Mouse (Mus musculus) ES-Bruce4 (cell line): ENCODE measurements at regions not wholly inside any gene's neighbourhood (a gene's known extent, or its start where the extent isn't known, plus 50 kb on each side); places are given as distances from the start of the nearest gene placed in this dataset.

Experiments used
- H3K27ac ChIP-seq: 2 replicates; pipeline ENCODE4 v1.5.1; 2012; ENCODE audit warnings: low read length, inconsistent platforms; ENCODE audit not compliant: insufficient read depth
- H3K27me3 ChIP-seq: 2 replicates; pipeline ENCODE4 v1.6.1; 2012; ENCODE audit warnings: mild to moderate bottlenecking, low read length, inconsistent platforms; ENCODE audit not compliant: control insufficient read depth, poor library complexity, insufficient read depth, severe bottlenecking
- H3K36me3 ChIP-seq: 2 replicates; pipeline ENCODE4 v1.6.1; 2012; ENCODE audit warnings: inconsistent platforms, mild to moderate bottlenecking, low read length, moderate library complexity; ENCODE audit not compliant: control insufficient read depth, poor library complexity, insufficient read depth, severe bottlenecking
- H3K4me1 ChIP-seq: one replicate; pipeline ENCODE4 v1.8.1; 2011; ENCODE audit warnings: low read length; ENCODE audit not compliant: control insufficient read depth, insufficient read depth
- H3K4me3 ChIP-seq: 2 replicates; pipeline ENCODE4 v1.5.1; 2011; ENCODE audit warnings: low read depth, mild to moderate bottlenecking, low read length
- H3K9ac ChIP-seq: 2 replicates; pipeline ENCODE4 v1.6.1; 2012; ENCODE audit warnings: low read depth, mild to moderate bottlenecking, inconsistent platforms; ENCODE audit not compliant: poor library complexity, severe bottlenecking
- H3K9me3 ChIP-seq: replicated peaks from 2 replicates; pipeline ENCODE4 v1.6.1; 2012; ENCODE audit warnings: mild to moderate bottlenecking, low read length, inconsistent platforms; ENCODE audit not compliant: control insufficient read depth, poor library complexity, insufficient read depth, severe bottlenecking
- CTCF ChIP-seq: IDR thresholded peaks from one replicate; pipeline ENCODE4 v1.8.1; 2011; ENCODE audit warnings: low read depth, low read length
- EP300 ChIP-seq: IDR thresholded peaks from 2 replicates; pipeline ENCODE4 v1.6.1; 2011; ENCODE audit warnings: low read depth, low read length; ENCODE audit not compliant: insufficient read depth
- POLR2A ChIP-seq: IDR thresholded peaks from one replicate; pipeline ENCODE4 v1.8.1; 2011; ENCODE audit warnings: low read length; ENCODE audit not compliant: insufficient read depth

GRCm38 (mm10) chr9:116253546-116253945 lies 78.4 kb upstream of the Tgfbr2 start:
- Histone ChIP-seq H3K9me3 (no peaks in the 10 kb centered on the region), H3K4me1 (peaks cover 2% of the 10 kb centered on the region), H3K27ac (no peak overlapping the region), H3K36me3 (no peaks in the 10 kb centered on the region), H3K9ac (no peak overlapping the region), H3K27me3 (no peaks in the 10 kb centered on the region), H3K4me3 (peak overlapping the region; percentile 7; the same call in 1 of the 2 replicates)
- peak; percentile 59; the same call in 1 of the 2 replicates for TF ChIP-seq EP300
- no peak for TF ChIP-seq POLR2A
- TF ChIP-seq CTCF: no peak

- H3K27ac ChIP-seq: no peak overlapping the region
- no peaks in the 10 kb centered on the region for H3K9me3 ChIP-seq
- H3K27me3 ChIP-seq: no peaks in the 10 kb centered on the region
- H3K9ac ChIP-seq: no peak overlapping the region
- H3K4me3 ChIP-seq: no peak overlapping the region
- H3K36me3 ChIP-seq: no peaks in the 10 kb centered on the region
- H3K4me1 ChIP-seq: peaks cover 2% of the 10 kb centered on the region
- TF ChIP-seq EP300: no peak
- no peak for TF ChIP-seq CTCF
- TF ChIP-seq POLR2A: no peak
Observed at GRCm38 (mm10) chr9:116252788-116253187, 77.6 kb upstream of the Tgfbr2 start.

GRCm38 (mm10) chr9:116249791-116250190 lies 74.6 kb upstream of the Tgfbr2 start:
- H3K27ac ChIP-seq: no peak overlapping the region
- H3K9ac ChIP-seq: no peak overlapping the region
- TF ChIP-seq EP300: no peak
- no peak for TF ChIP-seq POLR2A
- no peak for TF ChIP-seq CTCF
- H3K36me3 ChIP-seq: no peaks in the 10 kb centered on the region
- peaks cover 2% of the 10 kb centered on the region for H3K4me1 ChIP-seq
- H3K4me3 ChIP-seq: no peak overlapping the region
- H3K27me3 ChIP-seq: no peaks in the 10 kb centered on the region
- no peaks in the 10 kb centered on the region for H3K9me3 ChIP-seq

GRCm38 (mm10) chr9:116245136-116245535 lies 70.0 kb upstream of the Tgfbr2 start:
- no peak overlapping the region for H3K27ac ChIP-seq

GRCm38 (mm10) chr9:116244619-116244899 lies 69.4 kb upstream of the Tgfbr2 start:
- no peaks in the 10 kb centered on the region for H3K36me3 ChIP-seq
- H3K4me3 ChIP-seq: no peak overlapping the region
- no peaks in the 10 kb centered on the region for H3K27me3 ChIP-seq
- no peaks in the 10 kb centered on the region for H3K4me1 ChIP-seq
- no peak overlapping the region for H3K27ac ChIP-seq
- no peak for TF ChIP-seq CTCF
- no peak for TF ChIP-seq POLR2A
- no peak for TF ChIP-seq EP300
- no peak overlapping the region for H3K9ac ChIP-seq
- no peaks in the 10 kb centered on the region for H3K9me3 ChIP-seq

More at GRCm38 (mm10) chr9:116245136-116245535, 70.0 kb upstream of the Tgfbr2 start:
- Histone ChIP-seq H3K4me3 (no peak overlapping the region), H3K27me3 (no peaks in the 10 kb centered on the region), H3K36me3 (no peaks in the 10 kb centered on the region), H3K4me1 (peaks cover 2% of the 10 kb centered on the region), H3K9me3 (no peaks in the 10 kb centered on the region), H3K9ac (no peak overlapping the region)
- TF ChIP-seq EP300 (no peak), POLR2A (no peak), CTCF (no peak)

- Histone ChIP-seq H3K36me3 (no peaks in the 10 kb centered on the region), H3K4me3 (no peak overlapping the region)
- TF ChIP-seq EP300: no peak
- TF ChIP-seq CTCF: no peak
- TF ChIP-seq POLR2A: no peak
Observed at GRCm38 (mm10) chr9:116243775-116244618, 68.8 kb upstream of the Tgfbr2 start.

More at GRCm38 (mm10) chr9:116243775-116244618, 68.8 kb upstream of the Tgfbr2 start:
- Histone ChIP-seq H3K4me1 (no peaks in the 10 kb centered on the region), H3K27ac (no peak overlapping the region), H3K9me3 (no peaks in the 10 kb centered on the region), H3K27me3 (no peaks in the 10 kb centered on the region), H3K9ac (no peak overlapping the region)
